Mouse (Mus musculus): ENCODE results near the gene Styx. TPM values are rescaled to one million over a fixed set of nuclear protein-coding genes. Genes with fewer than 3 reads are reported as not detected.
"Not testable (repeated sequence)": the region's sequence is repeated elsewhere in the genome, so short reads cannot be mapped to it uniquely, and the experiment has no call there.

Styx gene
- polyA plus RNA-seq, 1 experiment from 2014 or later, result 49.3 TPM

- ATAC-seq, result peak; percentile 38
- Histone ChIP-seq H3K27me3 (no peaks in the 10 kb centered on the region), H3K4me1 (peaks cover 16% of the 10 kb centered on the region), H3K4me2 (peak overlapping the region; percentile 16; the same call in 1 of the 2 replicates), H3K9ac (no peak overlapping the region; the same call in 1 of the 2 replicates), H3K4me3 (no peak overlapping the region), H3K9me3 (replicated peaks) (no peaks in the 10 kb centered on the region), H3K36me3 (ENCODE audit: poor library complexity, severe bottlenecking) (peaks cover 66% of the 10 kb centered on the region), H3K27ac (peak overlapping the region; percentile 81)
- 29% methylated on average over 10 of the region's 10 CpGs for WGBS
These were observed 112.1 kb downstream of the Styx start for GRCm38 (mm10) chr14:45462875-45463475.

GRCm38 (mm10) chr14:45463599-45463998 is 112.7 kb downstream of the Styx start:
- Histone ChIP-seq H3K4me1 (peaks cover 16% of the 10 kb centered on the region), H3K27ac (peak overlapping the region; percentile 81), H3K9ac (no peak overlapping the region; the same call in 1 of the 2 replicates), H3K27me3 (no peaks in the 10 kb centered on the region), H3K36me3 (ENCODE audit: poor library complexity, severe bottlenecking) (peaks cover 67% of the 10 kb centered on the region), H3K4me3 (no peak overlapping the region), H3K4me2 (no peak overlapping the region), H3K9me3 (replicated peaks) (no peaks in the 10 kb centered on the region)
- no peak for ATAC-seq
- WGBS, result 26% methylated on average over 10 of the region's 10 CpGs

GRCm38 (mm10) chr14:45464036-45465035 is 113.4 kb downstream of the Styx start:
- peaks cover 71% of the 10 kb centered on the region for H3K36me3 ChIP-seq (ENCODE audit: poor library complexity, severe bottlenecking)

GRCm38 (mm10) chr14:45466371-45466770 is 115.5 kb downstream of the Styx start:
- H3K9ac ChIP-seq; H3K4me3 ChIP-seq; H3K4me2 ChIP-seq; H3K27ac ChIP-seq; H3K27me3 ChIP-seq; H3K9me3 ChIP-seq (replicated peaks); ATAC-seq: not testable (repeated sequence)
- Histone ChIP-seq H3K4me1 (peaks cover 16% of the 10 kb centered on the region), H3K36me3 (ENCODE audit: poor library complexity, severe bottlenecking) (peaks cover 71% of the 10 kb centered on the region)
- 96% methylated on average over 7 of the region's 8 CpGs for WGBS

More at GRCm38 (mm10) chr14:45464036-45465035, 113.4 kb downstream of the Styx start:
- no peak overlapping the region for H3K4me3 ChIP-seq
- H3K4me2 ChIP-seq, result no peak overlapping the region
- no peak for ATAC-seq
- no peaks in the 10 kb centered on the region for H3K9me3 ChIP-seq (replicated peaks)
- H3K4me1 ChIP-seq, result peaks cover 16% of the 10 kb centered on the region
- WGBS, result 75% methylated on average over 19 of the region's 19 CpGs
- no peaks in the 10 kb centered on the region for H3K27me3 ChIP-seq
- no peak overlapping the region for H3K27ac ChIP-seq
- H3K9ac ChIP-seq, result no peak overlapping the region

GRCm38 (mm10) chr14:45469446-45469845 is 118.6 kb downstream of the Styx start:
- 93% methylated on average over 8 of the region's 8 CpGs for WGBS
- no peaks in the 10 kb centered on the region for H3K27me3 ChIP-seq
- H3K4me1 ChIP-seq, result no peaks in the 10 kb centered on the region
- no peak overlapping the region for H3K27ac ChIP-seq
- H3K4me2 ChIP-seq, result no peak overlapping the region
- H3K9me3 ChIP-seq (replicated peaks), result no peaks in the 10 kb centered on the region
- no peak overlapping the region for H3K9ac ChIP-seq
- no peak overlapping the region for H3K4me3 ChIP-seq
- ATAC-seq, result no peak
- peaks cover 77% of the 10 kb centered on the region for H3K36me3 ChIP-seq (ENCODE audit: poor library complexity, severe bottlenecking)

Small RNAs within 50 kb of the gene (microRNA-seq; reads per million reads assigned to microRNA genes)
- gene Gm25353, result not detected

Other genes with a start within 250 kb of the Styx start
- gene Gpr137c, start 131.4 kb upstream of the Styx start, polyA plus RNA-seq (2015; fragmentation: Nextera tagmentation; extraction: Ambion mirVana), result 12.1 and 12.5 TPM in 2 replicates
- gene Txndc16, start 130.8 kb upstream of the Styx start, polyA plus RNA-seq (2015; fragmentation: Nextera tagmentation; extraction: Ambion mirVana), result 25.6 and 26.1 TPM in 2 replicates
- 23.7 and 31.7 TPM in 2 replicates for gene Ero1l, start 32.3 kb upstream of the Styx start, polyA plus RNA-seq (2015; fragmentation: Nextera tagmentation; extraction: Ambion mirVana)
- 200 and 220 TPM in 2 replicates for gene Psmc6, start 21.3 kb upstream of the Styx start, polyA plus RNA-seq (2015; fragmentation: Nextera tagmentation; extraction: Ambion mirVana)
- gene Gnpnat1, start 53.8 kb downstream of the Styx start, polyA plus RNA-seq (2015; fragmentation: Nextera tagmentation; extraction: Ambion mirVana), result 24.1 and 25.0 TPM in 2 replicates
- 60.5 and 62.9 TPM in 2 replicates for gene Fermt2, start 179.0 kb downstream of the Styx start, polyA plus RNA-seq (2015; fragmentation: Nextera tagmentation; extraction: Ambion mirVana)

Data from forebrain, embryonic 13.5 days (tissue).